Mouse (Mus musculus) left cerebral cortex, adult 9 months (tissue): ENCODE measurements around the gene Mpped1.
A peak's percentile ranks its signal among the peaks of the same experiment; 100 is the strongest.

Source experiments
- DNase-seq, 2 experiments: peaks; one replicate each; pipeline ENCODE4 v3.0.0; 2022; ENCODE audit warnings: low spot score in 2 of 2

Mpped1 gene

GRCm38 (mm10) chr15:83779387-83779786, at the start of gene Mpped1:
Mpped1 (plus strand) TSS chr15:83779467.
- DNase-seq = no peak

DNA sequence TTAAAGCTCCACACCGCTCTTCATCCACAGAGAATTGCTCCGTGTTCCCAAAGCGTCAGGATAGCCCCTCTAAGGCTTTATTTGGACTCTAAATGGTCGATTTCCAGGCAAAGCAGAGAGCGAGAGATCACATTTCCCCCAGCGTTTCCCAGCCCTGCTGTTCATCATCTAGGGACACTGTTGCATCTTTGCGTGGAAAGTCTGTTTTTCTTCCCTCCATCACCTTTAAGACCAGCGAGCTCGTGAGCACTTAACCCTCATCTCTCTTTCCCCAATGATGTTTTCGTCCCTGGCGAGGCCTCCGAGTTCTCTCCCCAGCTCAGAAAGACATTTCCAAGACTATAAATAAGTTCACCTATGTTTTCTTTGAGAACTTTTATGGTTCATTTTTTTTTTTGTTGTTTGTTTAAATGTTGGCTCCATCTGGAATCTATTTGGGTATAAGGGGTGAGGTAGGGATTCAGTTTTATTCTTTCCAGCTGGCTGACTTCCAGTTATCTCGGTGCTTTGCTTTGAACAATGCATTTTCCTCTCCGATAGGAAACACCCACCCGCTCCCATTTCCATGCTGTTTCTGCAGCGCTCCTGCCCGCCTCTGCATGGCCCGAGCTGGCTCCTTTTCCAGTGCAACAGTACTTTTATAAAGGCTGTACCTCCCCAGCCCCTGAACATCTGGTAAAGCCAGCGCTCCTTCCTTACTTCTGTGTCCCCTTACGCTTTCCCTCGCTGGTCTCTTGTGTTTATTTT, 38.4 kb upstream of the Mpped1 start:
- DNase-seq = peak; percentile 33 to 61

DNA sequence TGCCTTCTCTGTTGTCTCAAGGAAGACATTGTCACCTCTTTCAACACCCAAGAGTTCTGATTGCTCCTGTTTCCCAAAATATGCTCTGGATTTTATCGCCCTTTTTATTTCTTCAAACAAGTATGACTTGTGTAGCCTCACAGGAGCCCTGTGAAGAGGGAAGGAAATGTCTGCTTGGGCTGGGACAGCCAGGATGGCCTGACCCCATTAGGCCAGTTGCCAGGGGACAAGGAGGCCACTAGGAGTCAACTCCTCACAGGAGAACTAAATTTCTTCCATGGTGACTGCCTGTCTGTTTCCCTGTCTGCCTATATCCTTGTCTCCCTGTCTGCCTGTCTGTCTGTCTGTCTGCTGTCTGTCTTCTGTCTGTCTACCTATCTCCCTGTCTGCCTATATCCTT, 37.2 kb upstream of the Mpped1 start:
- no peak for DNase-seq

DNA sequence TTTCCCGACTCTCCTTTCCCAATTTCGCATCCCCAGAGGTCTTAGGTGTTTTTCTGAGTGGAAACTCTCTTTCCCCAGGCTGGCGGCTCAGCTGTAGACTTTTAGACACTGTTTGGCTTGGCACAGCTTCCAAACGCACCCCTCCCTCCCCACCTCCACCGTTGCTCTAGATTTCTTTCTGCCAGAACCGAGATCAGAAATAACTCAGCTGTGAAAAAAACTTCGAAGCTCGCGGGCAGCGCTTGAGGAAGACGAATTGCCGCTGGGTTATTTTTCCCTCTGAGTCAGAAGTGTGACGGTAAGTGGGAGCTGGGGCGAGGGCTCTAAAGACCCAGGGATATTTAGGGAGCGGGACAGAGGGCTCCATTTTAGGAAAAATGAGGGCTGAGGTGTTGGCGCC, 33.0 kb upstream of the Mpped1 start:
- peak; percentile 70 to 89 for DNase-seq

GRCm38 (mm10) chr15:83748986-83749385, 30.3 kb upstream of the Mpped1 start:
- DNase-seq = no peak

- no peak for DNase-seq
These were observed 29.8 kb upstream of the Mpped1 start for GRCm38 (mm10) chr15:83749436-83749835.

- DNase-seq = no peak
These were observed 22.5 kb upstream of the Mpped1 start for GRCm38 (mm10) chr15:83756742-83757141.

GRCm38 (mm10) chr15:83758958-83759357, 20.3 kb upstream of the Mpped1 start:
- DNase-seq = no peak

DNA sequence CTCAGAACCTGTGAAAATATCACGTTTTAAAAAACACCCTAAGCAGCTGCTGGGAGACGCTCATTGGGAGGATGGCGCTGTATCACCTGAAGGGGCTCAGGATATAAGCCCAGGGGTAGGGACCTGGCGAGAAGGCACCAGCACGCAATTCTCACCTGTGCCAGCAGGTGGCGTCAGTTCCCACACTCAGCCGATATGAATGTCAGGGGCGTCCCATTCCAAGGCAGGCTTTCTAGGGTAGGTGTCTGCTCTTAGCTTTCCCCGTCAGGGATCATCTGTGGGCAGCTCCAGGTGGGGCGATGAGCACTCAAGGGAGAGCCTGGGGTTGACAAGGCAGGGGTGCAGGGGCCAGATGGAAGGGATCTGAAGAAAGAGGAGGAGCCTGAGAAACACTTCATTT, 18.6 kb upstream of the Mpped1 start:
- peak in 1 of 2 experiments; percentile 68 for DNase-seq

DNA sequence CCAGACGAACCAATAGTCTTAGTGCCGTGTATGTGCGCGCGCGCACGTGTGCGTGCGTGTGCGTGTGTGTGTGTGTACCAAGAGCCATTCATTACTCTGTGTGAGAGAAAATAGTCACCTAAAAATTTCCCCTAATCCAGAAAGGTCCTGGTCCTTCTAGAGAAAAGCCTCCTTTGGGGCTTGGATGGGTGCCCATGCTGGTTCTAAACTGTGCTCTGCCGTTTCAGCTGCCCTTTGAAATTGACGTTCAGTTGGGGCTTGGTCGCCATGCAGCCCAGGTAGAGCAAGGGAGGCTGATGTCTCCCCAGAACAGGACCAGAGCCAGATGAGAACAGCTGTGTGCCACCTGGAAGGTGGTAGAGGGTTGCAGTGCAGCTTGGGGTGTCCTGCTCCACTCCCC, 17.8 kb upstream of the Mpped1 start:
- no peak for DNase-seq

DNA sequence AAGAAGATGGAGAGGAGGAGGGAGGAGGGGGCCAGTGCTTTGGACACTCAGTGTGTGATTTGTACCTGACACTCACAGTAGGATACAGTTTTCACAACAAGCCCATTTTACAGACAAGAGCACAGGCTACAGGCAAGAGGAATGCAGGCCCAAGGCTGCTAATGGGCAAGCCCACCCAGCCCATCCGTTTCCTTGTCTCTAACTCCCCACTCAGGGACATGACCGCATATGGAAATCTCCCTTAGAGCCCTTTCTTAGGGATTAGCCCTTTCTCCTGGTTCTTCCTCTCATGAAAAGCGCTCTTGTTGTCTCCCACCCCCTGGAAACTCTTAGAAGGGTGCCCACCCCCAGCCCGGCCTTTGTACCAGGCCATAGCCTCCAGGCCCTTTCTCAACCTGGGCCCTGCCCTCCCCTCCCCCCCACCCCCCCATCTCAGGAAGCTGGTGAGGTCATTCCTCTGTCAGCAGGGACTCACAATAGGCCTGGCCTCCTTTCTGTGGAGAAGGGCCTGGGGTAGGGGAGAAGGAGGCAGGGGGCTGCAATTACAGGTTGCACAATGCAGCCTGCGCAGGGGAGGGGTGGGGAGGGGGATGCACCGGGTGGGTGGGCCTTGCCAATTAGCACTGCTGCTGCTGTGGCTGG, 13.8 kb upstream of the Mpped1 start:
- no peak for DNase-seq

- no peak for DNase-seq
These were observed 7.8 kb upstream of the Mpped1 start for GRCm38 (mm10) chr15:83771346-83772053.

- no peak for DNase-seq
These were observed 6.8 kb upstream of the Mpped1 start for GRCm38 (mm10) chr15:83772460-83772859.

DNA sequence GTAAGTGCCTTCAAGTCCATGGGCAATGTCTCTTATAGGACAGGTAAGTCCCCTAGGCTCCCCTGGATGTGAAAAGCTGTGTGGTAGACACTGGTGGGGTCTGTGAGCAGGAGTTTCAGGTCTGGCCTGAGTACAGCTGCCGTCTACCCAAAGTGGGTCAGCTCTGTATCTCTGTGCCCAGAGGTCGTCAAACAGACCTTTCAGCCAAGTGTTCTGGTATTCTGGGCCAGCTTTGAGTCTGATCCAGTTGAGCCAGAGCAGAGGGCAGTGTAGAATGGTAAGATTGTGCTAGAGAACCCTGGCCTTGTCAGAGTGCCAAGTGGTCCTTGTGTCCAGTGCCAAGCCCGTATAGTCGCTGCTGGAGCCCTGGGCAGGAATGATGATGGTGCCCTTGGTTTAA, 6.3 kb upstream of the Mpped1 start:
- no peak for DNase-seq

GRCm38 (mm10) chr15:83774922-83775321, 4.3 kb upstream of the Mpped1 start:
- no peak for DNase-seq

DNA sequence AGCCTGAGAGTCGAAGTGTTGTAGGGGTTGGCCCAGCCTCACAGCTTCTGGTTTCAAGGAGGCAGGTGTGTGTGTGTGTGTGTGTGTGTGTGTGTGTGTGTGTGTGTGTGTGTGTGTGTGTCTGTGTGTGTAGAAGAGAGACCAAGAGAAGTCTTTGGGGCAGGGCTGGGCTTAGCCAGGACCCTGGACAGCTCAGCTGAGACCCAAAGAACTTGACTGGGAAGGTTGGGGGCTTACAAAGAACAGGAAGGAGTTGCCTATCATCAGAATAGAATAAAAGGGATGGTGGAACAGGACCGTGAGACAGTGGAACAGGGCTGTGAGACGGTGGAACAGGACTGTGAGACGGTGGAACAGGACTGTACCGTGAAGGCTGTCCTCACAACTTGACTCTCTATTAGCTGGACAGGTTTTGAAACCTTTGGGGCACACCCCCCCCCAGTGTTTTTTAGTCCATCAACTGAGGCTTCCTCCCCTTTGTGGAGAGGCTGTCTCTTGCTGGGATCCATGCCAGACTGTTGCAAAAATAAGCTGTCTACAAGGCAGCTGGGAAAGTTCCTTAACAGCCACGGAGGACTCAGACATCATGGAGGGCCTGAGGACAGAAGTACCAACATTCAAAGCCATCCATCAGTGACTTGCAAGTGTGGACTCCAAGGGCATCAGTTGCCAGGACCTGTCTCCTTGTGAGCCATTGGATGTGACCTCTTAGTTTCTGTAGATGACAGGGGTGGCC, 2.8 kb upstream of the Mpped1 start:
- no peak for DNase-seq

GRCm38 (mm10) chr15:83777476-83777875, 1.8 kb upstream of the Mpped1 start:
- no peak for DNase-seq

DNA sequence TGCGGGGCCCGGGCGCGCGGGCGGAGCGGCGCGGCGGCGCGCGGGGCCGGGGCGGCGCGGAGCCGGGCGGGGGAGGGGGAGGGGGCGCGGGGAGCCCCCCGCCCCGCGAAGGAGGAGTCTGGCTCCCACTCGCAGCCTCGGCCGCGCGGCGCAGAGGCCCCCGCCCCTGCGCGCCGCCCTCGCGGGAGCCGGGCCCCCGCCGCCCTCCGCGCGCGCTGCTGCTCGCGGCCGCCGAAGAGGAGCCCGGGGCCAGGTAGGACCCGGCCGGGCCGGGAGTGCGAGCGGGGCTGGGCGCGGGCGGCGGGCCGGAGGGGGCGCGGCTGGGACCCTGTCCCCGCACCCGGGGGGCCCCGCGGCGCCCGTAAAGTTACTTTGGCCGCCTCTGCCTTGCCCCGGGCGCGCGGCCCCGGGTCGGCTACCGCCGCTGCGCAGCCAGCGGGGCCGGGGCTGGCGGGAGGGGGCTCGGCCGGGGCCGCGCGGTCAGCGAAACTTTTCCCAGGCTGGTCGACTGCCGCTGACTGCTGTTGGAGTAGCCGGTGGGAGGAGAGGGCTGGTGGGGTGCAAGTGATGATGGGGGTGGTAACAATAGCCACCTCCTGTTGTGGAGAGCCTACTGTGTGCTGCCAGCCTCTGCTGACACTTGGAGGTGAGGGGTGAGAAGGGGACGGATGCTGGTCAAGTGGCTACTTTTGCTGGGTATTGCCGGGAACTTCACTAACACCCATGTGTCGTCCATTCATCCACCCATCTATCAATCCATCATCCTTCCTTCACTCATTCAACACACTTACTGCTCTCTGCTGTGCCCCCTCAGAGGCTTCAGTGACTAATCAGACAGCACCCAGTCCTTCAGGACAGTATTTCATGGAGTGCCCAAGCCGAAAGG, 831 bp downstream of the Mpped1 start:
- DNase-seq = no peak

DNA sequence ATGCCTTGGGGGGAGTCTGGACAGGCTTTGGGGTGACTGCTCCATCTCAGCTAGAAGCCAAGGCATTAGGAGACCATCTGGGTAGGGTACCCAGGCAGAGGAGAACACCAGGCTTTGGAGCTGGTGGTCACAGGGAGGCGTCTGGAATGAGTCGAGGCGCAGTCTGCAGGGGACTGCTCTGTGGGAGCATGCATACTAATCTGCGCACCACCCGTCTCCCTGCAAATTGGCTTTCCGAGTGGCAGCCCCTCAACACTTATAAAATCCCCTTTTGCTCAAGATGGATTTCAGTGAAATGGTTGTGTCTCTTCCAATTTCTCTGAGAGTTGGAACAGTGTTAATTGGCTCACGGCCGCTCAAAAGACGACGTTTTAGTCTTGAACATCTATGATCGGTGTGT, 2.0 kb downstream of the Mpped1 start:
- no peak for DNase-seq

GRCm38 (mm10) chr15:83782284-83782683, 3.0 kb downstream of the Mpped1 start:
- no peak for DNase-seq

- DNase-seq = peak in 1 of 2 experiments; percentile 72
These were observed 5.5 kb downstream of the Mpped1 start for GRCm38 (mm10) chr15:83784772-83785171.
